Mouse (Mus musculus) monocyte, adult 5-6 weeks (primary cell): Measurements from ENCODE around the gene Nhp2. TPM values are rescaled to one million over a fixed set of nuclear protein-coding genes. Genes with fewer than 3 reads are reported as not detected.
A peak's percentile ranks its signal among the peaks of the same experiment; 100 is the strongest.
"Not testable (repeated sequence)": the region's sequence is repeated elsewhere in the genome, so short reads cannot be mapped to it uniquely, and the experiment has no call there.

ENCODE experiments used
- ATAC-seq: fragments of 153-309, 156-312 bp; replicated peaks from 2 replicates; pipeline ENCODE4 v1.8.0; 2017; ENCODE audit warnings: mild to moderate bottlenecking; ENCODE audit not compliant: low TSS enrichment, insufficient number of reproducible peaks, severe bottlenecking, poor library complexity, low FRiP score
- total RNA-seq: library from RNA; stranded (forward); fragments of 200-1000, 200-491, 200-594 nt; gene quantifications from 3 replicates; pipeline ENCODE4 v1.2.3, GENCODE M21; 2017

Gene Nhp2
- total RNA-seq, 1 experiment from 2014 or later = 37.2 TPM

DNA sequence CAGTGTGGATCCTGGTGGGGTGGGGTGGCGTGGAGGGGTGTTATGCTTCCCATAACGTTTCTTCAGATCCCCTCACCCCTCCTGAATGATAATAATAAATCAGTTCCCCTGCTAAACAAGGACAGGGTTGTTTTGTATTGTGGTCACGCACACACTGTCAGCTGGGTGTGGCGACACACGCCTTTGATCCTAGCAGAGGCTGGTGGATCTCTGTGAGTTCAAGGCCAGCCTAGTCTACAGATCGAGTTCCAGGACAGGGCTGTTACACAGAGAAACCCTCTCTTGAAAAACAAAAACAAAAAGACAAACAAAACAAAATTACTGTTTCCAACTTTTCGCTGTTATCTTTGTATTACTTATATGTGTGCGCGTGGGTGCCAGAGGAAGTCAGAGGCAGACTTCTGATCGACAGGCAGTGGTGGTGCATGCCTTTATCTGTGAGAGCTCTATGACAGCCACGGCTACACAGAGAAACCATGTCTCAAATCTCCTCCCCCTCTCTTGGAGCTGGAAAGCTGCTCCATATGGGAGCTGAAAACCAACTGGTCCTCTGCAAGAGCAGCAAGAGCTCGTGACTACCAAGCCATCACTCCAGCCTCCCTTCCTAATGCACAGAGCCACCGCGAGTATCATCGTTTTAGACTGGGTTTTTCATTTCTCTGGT lies 10.2 kb downstream of the Nhp2 start:
- ATAC-seq = no peak

DNA sequence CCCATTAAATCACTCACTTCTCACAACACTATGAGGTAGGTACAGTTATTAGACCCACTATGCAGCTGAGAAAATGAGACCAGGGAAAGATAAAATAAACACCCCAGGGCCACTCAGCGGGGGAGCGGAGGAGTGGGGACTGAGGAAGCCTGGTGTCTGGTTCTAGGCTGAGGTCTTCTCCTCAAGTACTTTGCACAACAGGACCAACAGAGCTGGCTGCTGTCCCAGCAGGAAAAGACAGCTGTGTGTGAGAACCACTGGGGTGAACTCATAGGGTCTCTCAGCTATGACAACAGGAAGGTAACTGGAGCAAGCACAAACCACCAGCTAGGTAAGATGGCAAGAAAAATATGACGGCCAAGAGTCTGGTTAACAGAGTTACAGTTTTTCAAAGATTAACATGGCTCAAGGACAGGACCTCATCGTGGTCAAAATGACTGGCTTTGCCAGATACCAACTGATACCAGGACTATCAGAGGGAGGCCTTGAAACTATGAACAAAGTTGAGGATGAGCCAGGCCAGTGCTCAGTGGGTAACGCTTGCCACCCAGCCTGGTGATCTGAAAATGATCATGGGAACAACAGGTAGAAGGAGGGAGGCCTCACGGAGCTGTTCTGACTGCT lies 12.7 kb downstream of the Nhp2 start:
- ATAC-seq = no peak

DNA sequence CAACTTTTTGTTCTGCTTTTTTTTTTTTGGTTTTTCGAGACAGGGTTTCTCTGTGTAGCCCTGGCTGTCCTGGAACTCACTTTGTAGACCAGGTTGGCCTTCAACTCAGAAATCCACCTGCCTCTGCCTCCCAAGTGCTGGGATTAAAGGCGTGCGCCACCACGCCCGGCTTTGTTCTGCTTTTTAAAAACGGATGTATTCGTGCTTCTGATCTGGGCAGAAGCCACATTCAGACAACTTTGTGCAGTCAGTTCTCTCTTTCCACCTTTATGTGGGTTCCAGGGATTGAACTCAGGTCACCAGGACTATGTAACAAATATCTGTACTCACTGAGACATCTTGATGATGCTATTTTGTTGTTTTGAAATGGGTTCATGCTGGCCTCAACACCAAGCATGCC lies 13.7 kb downstream of the Nhp2 start:
- not testable (repeated sequence) for ATAC-seq

DNA sequence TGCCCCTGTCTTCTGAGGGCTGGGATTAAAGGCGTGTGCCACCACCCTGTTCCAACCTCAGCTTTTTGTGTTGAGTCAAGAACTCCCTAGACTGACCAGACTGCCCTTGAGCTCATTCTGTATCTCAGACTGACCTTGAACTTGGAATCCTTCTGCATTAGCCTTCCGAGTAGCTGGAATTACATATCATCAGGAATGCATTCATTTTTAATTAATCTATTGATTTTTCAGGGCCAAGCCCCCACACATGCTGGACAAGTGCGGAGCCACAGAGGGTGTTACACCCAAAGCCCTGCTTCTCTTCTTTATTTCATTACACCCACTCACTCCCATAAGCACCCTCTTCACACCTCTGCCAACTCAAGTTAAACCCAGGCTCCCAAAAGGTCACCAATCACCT lies 14.2 kb downstream of the Nhp2 start:
- ATAC-seq = no peak

DNA sequence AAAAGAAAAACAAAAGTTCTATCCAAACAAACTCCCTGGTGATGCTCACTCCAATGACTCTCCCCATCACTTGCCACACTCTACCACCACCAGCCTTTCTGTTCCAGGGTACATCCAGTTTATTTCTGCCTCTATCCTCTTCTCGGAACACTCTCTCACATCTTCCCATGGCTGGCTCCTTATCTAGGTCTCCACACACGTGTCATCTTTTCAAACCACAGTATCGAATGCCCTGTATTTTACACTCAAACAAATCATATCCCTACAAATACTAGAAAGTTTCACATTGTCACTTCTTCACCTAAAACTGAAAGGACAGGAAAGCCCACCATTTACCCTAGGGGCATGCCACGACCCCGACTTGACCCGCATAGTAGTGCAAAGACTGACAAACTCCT lies 15.6 kb downstream of the Nhp2 start:
- ATAC-seq = no peak

DNA sequence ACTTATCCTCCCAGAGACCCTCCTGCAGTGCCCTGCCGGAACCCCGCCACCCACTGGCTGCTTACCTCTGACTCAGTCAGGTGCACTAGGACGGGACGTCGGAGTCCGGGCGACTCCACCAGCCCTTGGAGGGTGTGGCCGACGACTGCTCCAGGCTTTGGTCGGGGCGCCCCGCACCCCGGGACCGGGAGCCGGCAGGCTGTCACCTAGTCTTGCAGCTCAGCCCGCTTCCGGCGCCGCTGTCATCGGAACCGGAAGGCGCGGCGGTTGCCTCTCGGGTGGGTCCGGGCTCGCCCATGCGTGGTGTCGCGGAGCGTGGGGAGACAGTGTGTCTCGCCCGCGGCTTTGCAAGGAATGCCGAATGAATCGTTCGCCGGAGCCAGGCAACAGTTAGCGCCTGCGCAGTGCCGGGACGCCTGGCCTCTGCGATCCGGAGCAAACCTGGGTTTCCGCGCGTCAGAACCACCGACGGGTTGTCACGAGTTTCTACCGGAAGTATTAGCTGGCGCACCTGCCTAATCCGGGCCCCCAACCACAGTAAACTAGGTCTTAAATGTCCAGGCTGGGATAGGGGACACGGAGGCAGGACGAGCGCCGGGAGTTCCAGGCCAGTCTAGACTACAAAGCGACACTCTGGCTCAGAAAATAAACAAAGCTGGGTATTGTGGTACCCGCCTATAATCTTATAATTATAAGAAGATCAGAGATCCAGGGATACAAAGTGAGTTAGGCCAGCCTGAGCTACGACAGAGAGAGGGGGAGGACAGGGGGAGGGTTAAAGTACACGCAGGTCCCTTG lies 16.2 kb downstream of the Nhp2 start, which contains the start of gene Rmnd5b:
Gene Rmnd5b (minus strand): TSS at position 372 of the 798 bp plus-strand sequence.
- peak; percentile 41 for ATAC-seq

DNA sequence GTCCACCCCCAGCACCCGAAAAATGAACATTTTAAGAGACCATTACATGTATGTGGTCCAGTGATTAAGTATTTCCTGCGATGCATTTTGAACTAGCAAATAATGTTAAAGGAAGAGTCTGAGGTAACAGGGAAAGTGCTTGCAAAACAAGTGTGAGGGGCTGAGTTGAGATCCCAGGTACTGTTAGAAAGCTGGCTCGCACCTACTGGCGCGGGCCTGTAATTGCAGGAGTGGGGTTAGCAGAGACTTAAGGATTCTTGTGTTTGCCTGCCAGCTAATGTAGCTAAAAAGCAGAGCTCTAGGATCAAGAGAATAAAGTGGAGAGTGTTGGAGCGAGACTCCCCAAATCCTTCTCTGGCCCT lies 16.8 kb downstream of the Nhp2 start:
- ATAC-seq = 0 out of 2 replicates have a peak, but pooled peaks have one; percentile 38

DNA sequence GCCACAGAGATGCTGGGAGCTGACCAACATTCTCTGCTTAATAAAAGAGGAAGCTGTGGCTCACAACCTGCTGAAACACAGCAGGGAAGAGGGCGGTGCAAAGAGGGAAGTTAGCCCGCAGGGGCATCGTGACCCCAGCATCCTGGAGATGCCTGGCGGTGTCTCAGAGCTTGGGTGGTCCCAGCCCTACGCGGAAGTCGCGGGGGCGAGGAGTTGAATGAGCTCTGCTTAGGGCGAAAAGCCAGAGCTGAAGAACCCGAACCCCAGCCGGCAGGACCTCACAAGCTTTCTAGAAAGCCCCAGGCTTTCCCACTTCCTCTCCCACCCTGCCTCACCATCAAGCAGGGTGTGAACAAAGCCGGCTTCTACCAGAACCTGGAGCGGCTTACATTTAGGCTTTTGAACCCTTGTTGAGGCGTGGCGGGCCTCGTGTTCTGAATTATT lies 18.5 kb downstream of the Nhp2 start:
- ATAC-seq = peak; percentile 84

DNA sequence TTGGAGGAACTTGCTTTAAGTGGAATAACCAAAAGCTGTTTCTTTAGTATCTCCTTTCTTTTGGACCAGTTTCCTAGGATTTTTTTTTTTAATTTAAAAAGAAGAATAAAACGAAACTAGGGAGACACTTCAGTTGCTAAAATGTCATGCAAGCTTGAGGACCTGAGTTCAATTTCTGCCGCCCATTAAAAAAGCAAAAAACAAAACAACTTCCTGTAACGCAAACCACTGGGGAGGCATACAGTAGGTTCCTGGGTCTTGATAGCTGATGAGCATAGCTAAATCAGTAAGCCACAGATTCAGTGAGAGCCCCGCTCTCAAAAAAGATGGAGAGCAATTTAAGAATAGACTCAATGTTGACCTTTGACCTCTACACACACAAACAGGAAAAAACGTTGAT lies 19.0 kb downstream of the Nhp2 start:
- no peak for ATAC-seq

DNA sequence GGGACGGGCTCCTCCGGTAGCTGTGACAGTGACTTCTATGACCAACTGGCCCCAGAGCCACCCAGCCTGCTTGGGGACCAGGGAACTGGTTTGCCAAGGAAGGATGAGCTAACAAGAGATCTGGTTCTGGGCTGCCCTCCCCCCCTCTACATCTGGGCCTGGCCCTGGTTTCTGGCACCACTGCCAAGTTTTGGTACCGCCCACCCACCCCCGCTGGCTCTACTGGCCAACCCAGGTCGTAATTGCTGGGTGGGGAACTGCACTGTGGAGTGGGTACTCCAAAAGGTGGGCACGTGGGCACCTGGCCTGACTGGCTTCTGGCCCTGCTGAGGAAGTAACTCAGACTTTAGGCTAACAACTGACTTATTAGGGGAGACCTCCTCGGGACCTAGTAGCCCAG lies 21.2 kb downstream of the Nhp2 start:
- no peak for ATAC-seq

DNA sequence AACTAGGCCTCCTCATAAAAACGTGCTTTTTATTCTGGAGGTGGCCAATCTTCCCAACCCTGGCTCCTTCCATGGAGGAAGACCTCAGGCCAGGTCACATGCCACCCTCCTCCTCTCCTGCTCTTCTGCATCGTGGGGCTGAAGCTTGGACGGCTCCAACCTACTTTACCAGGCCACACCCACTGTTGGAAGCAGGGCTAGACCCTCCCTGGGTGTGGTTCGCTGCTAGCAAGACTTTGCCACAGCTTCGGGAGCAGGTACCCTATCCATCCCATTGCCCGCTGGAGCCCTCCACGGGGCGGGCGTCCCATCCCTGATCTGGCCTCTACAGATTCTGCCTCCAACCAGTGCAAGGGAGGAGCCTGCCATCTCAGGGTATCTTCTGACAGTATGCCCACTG lies 23.7 kb downstream of the Nhp2 start:
- ATAC-seq = no peak

DNA sequence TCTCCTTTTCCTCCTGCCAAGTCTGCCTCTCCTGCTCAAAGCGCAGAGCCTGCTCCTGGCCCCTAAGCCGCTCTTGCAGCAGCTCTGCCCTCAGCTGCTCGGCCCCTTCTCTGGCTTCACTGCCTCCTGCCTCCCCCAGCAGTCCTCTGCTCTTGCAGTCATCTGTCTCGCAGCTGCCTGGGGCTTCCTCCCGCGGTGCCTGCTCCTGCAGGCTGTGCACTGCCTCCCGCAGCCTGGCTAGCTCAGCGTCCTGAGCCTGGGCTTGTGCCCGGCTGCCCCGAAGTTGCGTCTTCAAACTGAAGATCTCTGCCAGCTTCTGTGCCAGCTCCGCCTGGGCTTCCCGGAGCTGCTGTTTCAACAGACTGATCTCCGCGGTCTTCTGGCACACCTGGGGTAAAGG lies 24.2 kb downstream of the Nhp2 start:
- ATAC-seq = no peak

DNA sequence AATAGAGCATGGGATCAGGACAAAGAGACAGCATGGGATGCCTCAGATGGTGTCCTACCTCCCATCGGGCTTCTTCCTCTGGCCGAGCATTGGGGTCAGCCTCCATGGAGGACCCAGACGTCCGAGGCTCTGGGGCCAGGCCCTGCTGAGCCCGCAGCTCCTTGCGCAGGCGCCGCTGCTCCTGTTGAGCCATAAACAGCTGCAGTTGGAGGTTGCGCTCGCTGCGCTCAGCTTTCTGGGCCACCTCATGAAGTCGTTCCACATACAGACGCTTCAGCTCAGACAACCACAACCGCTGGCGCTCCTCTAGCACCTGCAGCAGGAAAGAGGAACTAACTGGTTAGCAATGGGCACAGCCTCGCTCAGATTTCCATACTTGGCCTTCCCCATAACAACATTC lies 24.7 kb downstream of the Nhp2 start:
- peak; percentile 64 for ATAC-seq

DNA sequence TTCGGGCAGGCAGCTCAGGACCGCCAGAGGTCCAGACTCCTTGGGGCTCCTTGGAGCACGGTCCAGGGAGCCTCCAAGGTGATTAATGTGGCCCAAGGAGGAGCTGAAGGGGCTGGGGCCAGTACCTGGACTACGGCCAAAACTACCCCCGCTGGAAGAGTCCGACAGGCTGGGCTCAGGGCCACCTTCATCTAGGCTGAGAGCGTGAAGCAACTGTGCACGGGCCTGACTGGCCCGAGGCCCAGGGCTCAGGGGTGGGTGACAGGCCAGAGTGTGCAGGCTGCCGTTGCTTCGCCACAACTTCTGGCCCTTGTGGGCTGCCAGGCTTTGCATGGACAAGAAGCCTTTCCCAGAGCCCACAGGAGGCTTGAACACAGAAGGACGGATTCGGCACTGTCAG lies 25.8 kb downstream of the Nhp2 start:
- no peak for ATAC-seq

DNA sequence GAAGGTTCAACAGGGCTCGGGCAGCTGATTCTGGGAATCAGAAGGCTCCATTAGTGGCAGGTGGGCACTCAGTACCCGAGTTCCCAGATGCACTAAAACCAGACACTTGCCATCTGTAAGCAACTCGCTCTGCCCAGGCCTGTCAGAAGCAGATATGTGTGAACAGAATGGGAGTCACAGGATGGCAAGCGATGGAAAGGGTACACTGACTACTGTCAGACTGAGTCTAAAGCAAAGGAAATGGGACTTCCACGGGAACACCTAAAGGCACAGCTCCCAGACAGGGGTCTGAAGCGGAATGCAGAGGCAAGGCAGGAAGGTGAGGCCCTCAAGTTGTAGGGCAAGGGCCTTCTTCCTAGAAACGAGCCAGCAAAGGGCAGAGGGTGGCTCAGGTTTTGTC lies 26.7 kb downstream of the Nhp2 start:
- ATAC-seq = no peak

DNA sequence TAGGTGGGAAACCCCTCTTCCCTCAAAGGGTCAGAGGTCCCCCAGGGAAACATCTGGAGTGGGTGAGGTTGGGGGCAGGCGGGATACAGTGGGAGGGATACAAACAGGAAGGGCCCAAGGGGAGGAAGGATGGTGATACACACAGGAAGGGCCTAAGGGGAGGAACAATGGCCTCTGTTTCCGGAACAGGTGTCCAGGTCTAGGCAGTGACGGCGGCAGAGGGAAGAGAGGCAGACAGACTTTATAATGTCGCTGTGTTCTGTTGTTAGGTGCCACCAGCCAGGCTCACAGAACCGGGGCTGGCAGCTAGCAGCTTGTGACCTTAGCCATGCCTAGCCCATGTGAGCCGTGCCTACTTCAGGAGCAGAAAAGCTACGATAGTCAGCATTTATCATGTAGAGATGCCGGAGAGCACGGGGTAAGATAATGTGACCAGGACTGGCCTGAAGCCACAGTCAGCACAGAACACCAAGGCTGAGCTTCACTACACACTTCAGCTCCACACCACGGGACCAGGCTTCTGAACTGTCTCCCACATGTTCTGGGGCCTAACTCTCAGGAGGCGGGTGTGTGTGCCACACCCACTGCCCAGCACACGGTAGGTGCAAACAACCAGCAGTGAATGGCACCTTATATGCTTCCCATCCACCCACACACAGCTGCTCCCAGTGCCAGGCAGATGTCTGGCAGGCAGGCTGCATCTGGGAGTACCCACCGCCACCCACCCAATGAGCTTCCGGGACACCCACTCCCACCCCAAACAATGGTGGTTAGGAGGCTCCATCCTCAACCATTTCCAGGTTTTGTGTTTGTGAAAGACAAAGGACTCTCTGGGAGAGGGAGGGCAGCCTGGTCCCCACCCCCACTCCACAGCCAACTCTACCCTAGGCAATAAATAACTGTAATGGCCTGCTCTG lies 27.5 kb downstream of the Nhp2 start:
- no peak for ATAC-seq

DNA sequence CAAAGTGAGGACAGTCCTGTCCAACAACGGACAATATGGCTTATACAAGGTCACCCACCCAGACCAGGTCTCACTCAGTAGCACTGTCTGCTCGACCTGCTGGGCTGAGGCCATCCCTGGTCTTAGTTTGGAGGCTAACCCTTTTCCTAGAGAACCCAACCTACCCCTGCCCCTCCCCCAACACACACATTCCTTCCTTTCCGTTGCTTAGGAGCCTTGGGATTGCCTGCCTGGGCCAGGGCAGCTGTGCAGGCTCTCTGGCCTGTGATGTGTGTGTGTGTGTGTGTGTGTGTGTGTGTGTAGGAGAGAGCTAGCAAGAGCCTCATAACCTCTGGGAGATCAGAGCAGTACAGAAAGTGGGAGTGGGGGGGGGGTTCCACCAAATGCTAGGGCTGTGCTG lies 29.0 kb downstream of the Nhp2 start:
- ATAC-seq = no peak

DNA sequence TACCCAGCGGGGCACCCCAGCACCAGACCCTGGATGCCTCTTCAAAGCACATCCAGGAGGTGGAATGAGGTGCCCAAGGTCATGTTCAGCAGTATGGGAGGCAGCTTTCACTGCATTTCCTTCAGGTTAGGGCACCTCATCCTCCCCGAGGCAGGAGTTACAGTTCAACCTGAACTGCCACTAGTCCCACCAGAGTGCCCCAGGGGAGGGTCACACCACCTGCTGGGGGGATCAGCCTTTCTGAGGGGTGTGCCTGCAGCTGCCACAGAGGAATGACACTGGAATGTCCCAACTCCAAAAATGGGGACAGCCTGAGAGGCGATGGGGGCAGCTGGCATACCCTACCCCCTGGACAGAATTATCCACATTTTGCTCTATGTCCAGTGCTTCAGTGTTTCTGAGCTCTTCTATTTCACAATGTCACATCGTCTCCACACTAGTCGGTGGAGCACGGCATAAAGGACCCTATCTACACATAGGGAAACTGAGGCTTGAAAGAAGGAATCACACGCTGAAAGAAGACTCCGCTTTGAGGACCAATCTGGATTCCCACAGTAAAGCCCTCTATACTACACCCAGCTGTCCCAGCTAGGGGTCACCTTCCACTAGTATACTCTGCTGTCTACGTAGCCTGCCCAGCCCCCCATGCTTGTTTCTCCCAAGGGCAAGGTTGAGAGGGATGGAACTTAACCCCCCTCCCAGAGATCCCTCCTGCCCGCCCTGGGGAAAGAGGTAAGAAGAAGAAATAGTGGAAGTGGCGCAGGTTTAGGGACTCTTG lies 29.8 kb downstream of the Nhp2 start:
- ATAC-seq = no peak
